Mouse (Mus musculus) myocyte (in vitro differentiated cells): ENCODE data around the gene Dcakd. TPM values are rescaled to one million over a fixed set of nuclear protein-coding genes. Genes with fewer than 3 reads are reported as not detected.
A peak's percentile ranks its signal among the peaks of the same experiment; 100 is the strongest.

Experiments
- H3K27me3 ChIP-seq: one replicate; pipeline ENCODE4 v1.6.1; 2011; ENCODE audit not compliant: control insufficient read depth, insufficient read depth, insufficient read length
- H3K36me3 ChIP-seq: one replicate; pipeline ENCODE4 v1.6.1; 2011; ENCODE audit not compliant: control insufficient read depth, insufficient read depth
- H3K4me2 ChIP-seq: one replicate; pipeline ENCODE4 v1.6.1; 2011; ENCODE audit warnings: low read depth, control low read depth
- H3K4me3 ChIP-seq: one replicate; pipeline ENCODE4 v1.5.1; 2011; ENCODE audit warnings: mild to moderate bottlenecking, control low read depth, moderate library complexity
- H3K79me2 ChIP-seq: one replicate; pipeline ENCODE4 v1.6.1; 2011; ENCODE audit not compliant: control insufficient read depth, insufficient read depth
- H3ac ChIP-seq: one replicate; pipeline ENCODE4 v1.6.1; 2011; ENCODE audit not compliant: control insufficient read depth, insufficient read length
- CEBPB ChIP-seq: IDR thresholded peaks from 2 replicates; pipeline ENCODE4 v1.6.1; 2011; ENCODE audit warnings: mild to moderate bottlenecking, moderate library complexity; ENCODE audit not compliant: poor library complexity, insufficient read depth, severe bottlenecking
- E2F4 ChIP-seq: IDR thresholded peaks from one replicate; pipeline ENCODE4 v1.6.1; 2011; ENCODE audit warnings: mild to moderate bottlenecking, control low read depth, moderate library complexity; ENCODE audit not compliant: insufficient read depth
- MAX ChIP-seq: IDR thresholded peaks from one replicate; pipeline ENCODE4 v1.6.1; 2011; ENCODE audit warnings: low read depth, mild to moderate bottlenecking, control low read depth
- MYOD1 ChIP-seq, 3 experiments: IDR thresholded peaks; one replicate each; pipeline ENCODE4 v1.6.1; 2011; ENCODE audit warnings: control low read depth in 2 of 3, low read depth in 2 of 3, mild to moderate bottlenecking in 2 of 3, moderate library complexity in 1 of 3; ENCODE audit not compliant: insufficient read length in 2 of 3, control insufficient read depth in 1 of 3
- MYOG ChIP-seq, 3 experiments: IDR thresholded peaks; one replicate each; pipeline ENCODE4 v1.6.1; 2011; ENCODE audit warnings: control low read depth in 2 of 3, low read depth in 2 of 3, mild to moderate bottlenecking in 2 of 3; ENCODE audit not compliant: insufficient read length in 2 of 3, control insufficient read depth in 1 of 3, insufficient read depth in 1 of 3
- POLR2A ChIP-seq: IDR thresholded peaks from one replicate; pipeline ENCODE4 v1.6.1; 2011; ENCODE audit warnings: low read depth, mild to moderate bottlenecking, control low read depth, moderate library complexity; ENCODE audit not compliant: insufficient read length
- POLR2AphosphoS2 ChIP-seq: IDR thresholded peaks from one replicate; pipeline ENCODE4 v1.6.1; 2011; ENCODE audit warnings: low read depth, control low read depth; ENCODE audit not compliant: insufficient read length
- REST ChIP-seq: IDR thresholded peaks from one replicate; pipeline ENCODE4 v1.6.1; 2011; ENCODE audit warnings: mild to moderate bottlenecking, control low read depth, moderate library complexity; ENCODE audit not compliant: insufficient read depth, insufficient read length
- SRF ChIP-seq: IDR thresholded peaks from one replicate; pipeline ENCODE4 v1.6.1; 2011; ENCODE audit warnings: low read depth; ENCODE audit not compliant: control insufficient read depth, insufficient read length
- TCF12 ChIP-seq: IDR thresholded peaks from one replicate; pipeline ENCODE4 v1.6.1; 2011; ENCODE audit warnings: mild to moderate bottlenecking, control low read depth; ENCODE audit not compliant: poor library complexity, insufficient read depth, severe bottlenecking
- TCF3 ChIP-seq: IDR thresholded peaks from one replicate; pipeline ENCODE4 v1.6.1; 2011; ENCODE audit warnings: low read depth, control low read depth; ENCODE audit not compliant: insufficient read length
- USF1 ChIP-seq: IDR thresholded peaks from one replicate; pipeline ENCODE4 v1.6.1; 2011; ENCODE audit warnings: low read depth, mild to moderate bottlenecking, control low read depth, moderate library complexity
- polyA plus RNA-seq: library from polyadenylated mRNA; unstranded; fragments of >200 nt; fragmentation: generic; extraction: Trizol; gene quantifications from one replicate; pipeline ENCODE4 v1.2.1, GENCODE M21; 2012; ENCODE audit warnings: missing spikeins

Dcakd gene
- polyA plus RNA-seq, 1 experiment = 199 TPM

GRCm38 (mm10) chr11:103009208-103009607, 18.9 kb downstream of the Dcakd start:
- Histone ChIP-seq H3K36me3 (peaks cover 25% of the 10 kb centered on the region), H3K4me2 (no peak overlapping the region), H3K79me2 (peaks cover 83% of the 10 kb centered on the region), H3ac (no peak overlapping the region), H3K27me3 (no peaks in the 10 kb centered on the region), H3K4me3 (no peak overlapping the region)
- TF ChIP-seq MYOD1 (IDR thresholded peaks at IDR 0.05; ENCODE audit: control insufficient read depth in 1 of 3, insufficient read length in 2 of 3, low read depth in 2 of 3) (peak in 2 of 3 experiments; percentile 23 to 34), REST (no peak)

- Histone ChIP-seq H3K27me3 (no peaks in the 10 kb centered on the region), H3K36me3 (peaks cover 24% of the 10 kb centered on the region), H3K4me2 (no peak overlapping the region), H3K4me3 (no peak overlapping the region), H3ac (no peak overlapping the region), H3K79me2 (peaks cover 85% of the 10 kb centered on the region)
- TF ChIP-seq USF1 (no peak), CEBPB (no peak)
These were observed 19.6 kb downstream of the Dcakd start for GRCm38 (mm10) chr11:103008558-103008957.

- H3K79me2 ChIP-seq = peaks cover 76% of the 10 kb centered on the region
- peak overlapping the region; percentile 55 for H3K4me2 ChIP-seq
- no peaks in the 10 kb centered on the region for H3K27me3 ChIP-seq
- no peak for TF ChIP-seq POLR2AphosphoS2
- 0 out of 2 replicates have a peak, but pooled peaks have one; percentile 16 for TF ChIP-seq CEBPB
- peaks cover 18% of the 10 kb centered on the region for H3K36me3 ChIP-seq
- H3ac ChIP-seq = no peak overlapping the region
- no peak overlapping the region for H3K4me3 ChIP-seq
These were observed 21.2 kb downstream of the Dcakd start for GRCm38 (mm10) chr11:103007001-103007340.

- no peak overlapping the region for H3K4me3 ChIP-seq
- peak overlapping the region; percentile 55 for H3K4me2 ChIP-seq
- peaks cover 12% of the 10 kb centered on the region for H3K36me3 ChIP-seq
- no peak overlapping the region for H3ac ChIP-seq
- peaks cover 76% of the 10 kb centered on the region for H3K79me2 ChIP-seq
- TF ChIP-seq MAX (no peak), MYOD1 (IDR thresholded peaks at IDR 0.05; ENCODE audit: control insufficient read depth in 1 of 3, insufficient read length in 2 of 3, low read depth in 2 of 3) (no peak), CEBPB (no peak), TCF3 (no peak), E2F4 (no peak), POLR2A (no peak)
- H3K27me3 ChIP-seq = no peaks in the 10 kb centered on the region
These were observed 21.7 kb downstream of the Dcakd start for GRCm38 (mm10) chr11:103006286-103007000.

GRCm38 (mm10) chr11:103005254-103005981, 22.7 kb downstream of the Dcakd start:
- Histone ChIP-seq H3K4me3 (no peak overlapping the region), H3K36me3 (peaks cover 7% of the 10 kb centered on the region), H3K4me2 (peak overlapping the region; percentile 71), H3K27me3 (no peaks in the 10 kb centered on the region), H3ac (no peak overlapping the region), H3K79me2 (peaks cover 76% of the 10 kb centered on the region)
- TF ChIP-seq MAX (no peak), MYOD1 (IDR thresholded peaks at IDR 0.05; ENCODE audit: control insufficient read depth in 1 of 3, insufficient read length in 2 of 3, low read depth in 2 of 3) (no peak), SRF (no peak), MYOG (IDR thresholded peaks at IDR 0.05; ENCODE audit: control insufficient read depth in 1 of 3, insufficient read depth in 1 of 3, insufficient read length in 2 of 3, low read depth in 2 of 3) (no peak), TCF3 (no peak), REST (no peak), TCF12 (no peak), CEBPB (no peak), POLR2AphosphoS2 (no peak), E2F4 (no peak), POLR2A (no peak), USF1 (no peak)
